In genomic region chr11:84529143-84529755, GRCm38 (mm10) we compare ENCODE assay signal across 11 mouse cellular contexts. TPM values are rescaled to one million over a fixed set of nuclear protein-coding genes. Genes with fewer than 3 reads are reported as not detected.
A peak's percentile ranks its signal among the peaks of the same experiment; 100 is the strongest.
DNase-seq lines count a peak whose midpoint lies in the region; ATAC-seq and TF ChIP-seq lines count a peak whose summit lies in the region.
"Had no signal": no experiment of that assay in that cellular context is flagged by ENCODE, and none has a peak within 500 bp of the region (broad histone marks: within the 10 kb centered on the region; RNA-seq: fewer than 3 reads in every experiment).

No protein-coding gene starts in this region.

- peak; percentile 27 for DNase-seq in forebrain, embryonic 10.5 days (ENCODE audit: extremely low spot score, low spot score)
- DNase-seq in forebrain, postnatal 0 days, result no peak
- DNase-seq in cerebellum, postnatal 25 days, result peak; percentile 59 to 67
- DNase-seq in kidney, adult 18-20 months, result peak; percentile 58
- DNase-seq in gastrocnemius, postnatal 4 days (ENCODE audit: low spot score in 2 of 2), result no peak
- no peak for DNase-seq in frontal cortex, postnatal 25 days (ENCODE audit: low spot score in 2 of 2)
- no peak for DNase-seq in gastrocnemius, postnatal 10 days
- DNase-seq: B cell, adult 2 months had no signal

- peaks cover 44% of the 10 kb centered on the region for H3K4me1 ChIP-seq in forebrain, embryonic 10.5 days
- peaks cover 10% of the 10 kb centered on the region for H3K4me1 ChIP-seq in forebrain, postnatal 0 days (ENCODE audit: insufficient read depth)
- H3K4me1 ChIP-seq in midbrain, embryonic 12.5 days, result peaks cover 40% of the 10 kb centered on the region

- peaks cover 100% of the 10 kb centered on the region for H3K27me3 ChIP-seq in forebrain, embryonic 10.5 days (ENCODE audit: poor library complexity, severe bottlenecking)
- peaks cover 94% of the 10 kb centered on the region for H3K27me3 ChIP-seq in forebrain, postnatal 0 days (ENCODE audit: insufficient read depth, low read length)
- H3K27me3 ChIP-seq in midbrain, embryonic 12.5 days, result peaks cover 100% of the 10 kb centered on the region

- no peak overlapping the region for H3K4me2 ChIP-seq in forebrain, postnatal 0 days (ENCODE audit: low read depth)
- H3K4me2 ChIP-seq in midbrain, embryonic 12.5 days (replicated peaks), result peak overlapping the region; percentile 82
- H3K4me2 ChIP-seq: embryonic facial prominence, embryonic 13.5 days had no signal

- peak overlapping the region; percentile 25 for H3K4me3 ChIP-seq in forebrain, embryonic 10.5 days
- H3K4me3 ChIP-seq in forebrain, postnatal 0 days (ENCODE audit: low read depth, low read length), result no peak overlapping the region
- H3K4me3 ChIP-seq in midbrain, embryonic 12.5 days, result peak overlapping the region; percentile 57
- H3K4me3 ChIP-seq: embryonic facial prominence, embryonic 13.5 days had no signal

- H3K27ac ChIP-seq in forebrain, embryonic 10.5 days, result no peak overlapping the region
- H3K27ac ChIP-seq in forebrain, postnatal 0 days (ENCODE audit: low read depth, low read length), result no peak overlapping the region
- peak overlapping the region; percentile 77 for H3K27ac ChIP-seq in midbrain, embryonic 12.5 days (replicated peaks)
- H3K27ac ChIP-seq: embryonic facial prominence, embryonic 13.5 days; macrophage had no signal

- H3K9ac ChIP-seq in forebrain, postnatal 0 days, result no peak overlapping the region
- peak overlapping the region; percentile 79 for H3K9ac ChIP-seq in midbrain, embryonic 12.5 days (replicated peaks)
- H3K9ac ChIP-seq: embryonic facial prominence, embryonic 13.5 days had no signal

- H3K9me3 ChIP-seq in forebrain, embryonic 10.5 days, result no peaks in the 10 kb centered on the region
- no peaks in the 10 kb centered on the region for H3K9me3 ChIP-seq in forebrain, postnatal 0 days (ENCODE audit: low read length)
- H3K9me3 ChIP-seq in midbrain, embryonic 12.5 days, result no peaks in the 10 kb centered on the region
- H3K9me3 ChIP-seq: embryonic facial prominence, embryonic 13.5 days had no signal

- TF ChIP-seq CTCF in forebrain, postnatal 0 days (IDR thresholded peaks at IDR 0.05; ENCODE audit: low read depth), result no peak

- H3K36me3 ChIP-seq in forebrain, embryonic 10.5 days (replicated peaks), result no peaks in the 10 kb centered on the region
- H3K36me3 ChIP-seq in forebrain, postnatal 0 days (ENCODE audit: insufficient read depth), result no peaks in the 10 kb centered on the region
- no peaks in the 10 kb centered on the region for H3K36me3 ChIP-seq in midbrain, embryonic 12.5 days
- H3K36me3 ChIP-seq: embryonic facial prominence, embryonic 13.5 days had no signal

- WGBS in forebrain, embryonic 10.5 days, result under 1% methylated on average over 24 of the region's 24 CpGs
- WGBS in forebrain, postnatal 0 days, result 2% methylated on average over 24 of the region's 24 CpGs
- WGBS in midbrain, embryonic 12.5 days, result under 1% methylated on average over 24 of the region's 24 CpGs

- ATAC-seq in forebrain, postnatal 0 days, result no peak
- ATAC-seq in midbrain, embryonic 12.5 days (ENCODE audit: low FRiP score, low read depth), result no peak

RNA-seq across cellular contexts. Expression of gene Lhx1, which starts 3.9 kb away (rescaled TPM):
- polyA plus RNA-seq in forebrain, embryonic 10.5 days (2016; fragmentation: Nextera tagmentation; extraction: Ambion mirVana), result 1.3 and 2.6 TPM in 2 replicates
- total RNA-seq in forebrain, postnatal 0 days (2014; rRNA removed), result 2.4 and 7.9 TPM in 2 replicates
- polyA plus RNA-seq in forebrain, postnatal 0 days (2015; fragmentation: Nextera tagmentation; extraction: Ambion mirVana), result 2.5 and 5.3 TPM in 2 replicates
- polyA plus RNA-seq in midbrain, embryonic 12.5 days (2016; fragmentation: Nextera tagmentation; extraction: Ambion mirVana), result 50.5 and 55.0 TPM in 2 replicates
- total RNA-seq in gastrocnemius, postnatal 4 days (2021), result not detected
- total RNA-seq in gastrocnemius, postnatal 10 days (2021), result not detected
- polyA plus RNA-seq: macrophage had no signal

RNA-seq across cellular contexts. Expression of gene Aatf, which starts 15.9 kb away (rescaled TPM):
- 63.2 and 64.7 TPM in 2 replicates for polyA plus RNA-seq in forebrain, embryonic 10.5 days (2016; fragmentation: Nextera tagmentation; extraction: Ambion mirVana)
- total RNA-seq in forebrain, postnatal 0 days (2014; rRNA removed), result 25.5 and 38.9 TPM in 2 replicates
- polyA plus RNA-seq in forebrain, postnatal 0 days (2015; fragmentation: Nextera tagmentation; extraction: Ambion mirVana), result 34.1 and 40.4 TPM in 2 replicates
- 56.6 and 58.8 TPM in 2 replicates for polyA plus RNA-seq in midbrain, embryonic 12.5 days (2016; fragmentation: Nextera tagmentation; extraction: Ambion mirVana)
- total RNA-seq in gastrocnemius, postnatal 4 days (2021), result 10 to 100 TPM; 19.6 to 20.7 TPM
- total RNA-seq in gastrocnemius, postnatal 10 days (2021), result 10 to 100 TPM; 13.0 to 15.7 TPM

Comparison
In these comparisons a context has a peak if more than half of its experiments do, and no peak if none do; other contexts are left out.
1. DNase-seq: peak in forebrain, embryonic 10.5 days (single experiment), cerebellum, postnatal 25 days (2 of 2) and kidney, adult 18-20 months (single experiment); none in forebrain, postnatal 0 days (single experiment), gastrocnemius, postnatal 4 days (0 of 2), frontal cortex, postnatal 25 days (0 of 2) and gastrocnemius, postnatal 10 days (single experiment).